Mouse (Mus musculus): ENCODE results near the gene Wee2.
A peak's percentile ranks its signal among the peaks of the same experiment; 100 is the strongest.

The Wee2 gene

DNA sequence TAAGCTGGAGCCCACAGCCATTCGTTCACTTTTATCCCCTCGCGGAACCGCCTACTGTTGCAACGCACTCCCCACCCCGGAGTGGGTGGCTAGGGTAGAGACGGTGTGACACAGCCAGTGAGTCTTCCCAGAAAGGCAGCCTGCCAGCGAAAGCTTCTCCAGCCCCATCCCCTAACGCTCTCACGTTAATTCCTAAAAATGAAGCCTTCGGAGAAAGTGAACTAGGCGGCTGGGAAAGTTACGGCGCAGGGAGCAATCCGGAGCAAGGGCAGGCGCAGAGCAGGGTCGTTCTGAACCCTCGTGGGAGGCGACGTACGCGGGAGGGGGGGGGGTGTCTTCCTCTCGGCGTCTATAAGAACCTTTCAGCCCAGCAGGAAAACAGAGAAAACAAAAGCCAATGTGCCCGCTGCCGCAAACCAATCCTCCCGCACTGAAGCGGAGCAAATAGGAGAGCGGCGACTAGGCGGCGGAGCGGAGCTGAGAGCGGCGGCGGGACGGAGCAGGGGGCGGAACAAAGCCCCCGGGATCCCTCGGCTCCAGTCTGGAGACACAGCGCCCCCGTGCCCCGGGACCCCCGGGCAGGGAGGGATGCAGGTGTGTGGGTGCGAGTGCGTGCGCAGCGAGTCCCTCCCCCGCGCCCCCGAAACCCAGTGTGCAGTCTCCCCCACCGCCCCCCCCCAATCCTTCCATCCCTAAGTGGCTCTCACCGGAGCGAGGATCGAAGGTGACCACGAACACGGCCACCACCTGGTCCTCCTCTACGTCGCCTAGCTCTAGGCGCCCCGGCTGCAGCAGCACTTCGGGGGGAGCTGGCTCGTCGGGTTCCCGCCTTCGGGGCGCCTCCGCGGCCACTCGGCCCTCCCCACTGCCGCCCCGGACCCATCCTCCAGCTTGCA, 3.5 kb upstream of the Wee2 start:
- DNase-seq (ENCODE audit: low read depth, low spot score): peak; percentile 73

DNA sequence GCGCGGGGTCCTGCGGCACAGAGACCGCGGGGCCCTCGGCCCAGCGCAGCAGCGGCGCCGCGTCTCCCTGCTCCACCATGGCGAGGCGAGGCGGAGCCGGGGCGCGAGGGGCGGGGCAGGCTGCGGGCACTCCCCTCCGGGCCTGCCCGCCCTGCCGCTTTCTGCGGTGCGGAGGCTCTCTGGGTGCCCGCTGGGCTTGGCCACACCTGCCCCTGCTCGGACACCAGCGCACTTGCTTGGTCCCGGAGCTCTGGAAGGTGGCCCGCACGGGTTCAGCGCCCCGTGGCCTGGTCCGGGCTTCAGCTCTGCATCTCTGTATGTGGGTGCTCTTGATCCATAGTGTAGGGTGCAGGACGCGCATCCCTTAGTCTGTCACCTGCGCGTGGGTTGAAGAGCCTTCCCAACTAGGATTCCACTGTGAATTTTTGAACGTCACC, 2.8 kb upstream of the Wee2 start, which contains the start of gene E330009J07Rik:
TSS of gene E330009J07Rik (minus strand) at position 89 of the 437 bp plus-strand sequence.
- peak; percentile 79 for DNase-seq (ENCODE audit: low read depth, low spot score)

DNA sequence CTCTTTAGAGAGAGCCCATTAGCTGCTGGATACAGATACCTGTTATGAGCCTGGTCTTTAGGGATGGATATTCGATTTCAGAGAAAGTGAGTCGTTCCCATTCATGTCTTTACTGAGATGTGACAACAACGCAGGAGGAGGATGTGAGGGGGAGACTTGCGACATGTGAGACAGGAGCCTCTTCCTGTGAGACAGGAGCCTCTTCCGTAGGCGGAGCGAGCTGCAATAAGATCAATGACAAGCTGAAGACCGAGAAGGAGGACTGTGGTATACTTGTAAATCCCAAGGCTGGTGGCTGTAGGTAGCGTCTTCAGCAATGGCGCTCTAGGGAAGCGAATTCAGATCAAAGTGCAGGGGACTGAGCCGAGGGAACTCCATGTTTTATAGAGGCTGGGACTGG, 843 bp downstream of the Wee2 start:
- DNase-seq (ENCODE audit: low read depth, low spot score): no peak

DNA sequence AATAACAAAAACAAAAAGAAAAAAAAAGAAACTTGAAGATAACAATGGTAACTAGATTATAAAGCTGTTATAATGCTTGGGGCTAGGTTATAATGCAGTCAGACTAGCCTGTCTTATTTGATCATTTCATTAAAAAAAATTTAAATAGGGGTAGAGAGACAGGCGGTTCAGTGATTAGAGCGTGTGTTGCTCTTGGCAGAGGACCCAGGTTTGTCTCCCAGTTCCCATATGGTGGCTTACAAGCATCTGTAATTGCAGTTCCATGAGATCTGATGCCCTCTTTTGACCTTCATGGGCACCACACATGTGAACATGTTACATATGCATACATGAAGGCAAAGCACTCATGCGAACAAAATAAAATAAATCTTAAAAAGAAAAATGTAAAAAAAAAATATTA, 2.4 kb downstream of the Wee2 start:
- no peak for DNase-seq (ENCODE audit: low read depth, low spot score)

DNA sequence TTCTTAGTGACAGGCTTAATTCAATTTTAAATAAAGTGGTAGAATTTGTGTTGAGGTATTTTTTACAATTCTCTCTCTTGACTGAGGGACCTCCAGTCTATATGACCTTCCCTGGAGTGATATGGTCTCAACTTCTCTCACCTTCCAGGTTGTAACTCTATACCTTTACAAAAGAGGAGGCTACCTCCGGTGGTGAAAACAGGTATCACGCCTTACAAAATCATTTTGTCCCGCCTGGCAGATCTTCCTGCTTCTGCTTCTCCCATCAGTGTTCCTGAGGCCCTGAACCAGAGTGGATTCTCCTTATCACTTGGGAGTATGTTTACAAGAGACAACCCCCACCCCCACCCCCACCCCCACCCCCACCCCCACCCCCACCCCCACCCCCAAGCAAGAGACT, 2.9 kb downstream of the Wee2 start:
- DNase-seq (ENCODE audit: low read depth, low spot score): no peak

DNA sequence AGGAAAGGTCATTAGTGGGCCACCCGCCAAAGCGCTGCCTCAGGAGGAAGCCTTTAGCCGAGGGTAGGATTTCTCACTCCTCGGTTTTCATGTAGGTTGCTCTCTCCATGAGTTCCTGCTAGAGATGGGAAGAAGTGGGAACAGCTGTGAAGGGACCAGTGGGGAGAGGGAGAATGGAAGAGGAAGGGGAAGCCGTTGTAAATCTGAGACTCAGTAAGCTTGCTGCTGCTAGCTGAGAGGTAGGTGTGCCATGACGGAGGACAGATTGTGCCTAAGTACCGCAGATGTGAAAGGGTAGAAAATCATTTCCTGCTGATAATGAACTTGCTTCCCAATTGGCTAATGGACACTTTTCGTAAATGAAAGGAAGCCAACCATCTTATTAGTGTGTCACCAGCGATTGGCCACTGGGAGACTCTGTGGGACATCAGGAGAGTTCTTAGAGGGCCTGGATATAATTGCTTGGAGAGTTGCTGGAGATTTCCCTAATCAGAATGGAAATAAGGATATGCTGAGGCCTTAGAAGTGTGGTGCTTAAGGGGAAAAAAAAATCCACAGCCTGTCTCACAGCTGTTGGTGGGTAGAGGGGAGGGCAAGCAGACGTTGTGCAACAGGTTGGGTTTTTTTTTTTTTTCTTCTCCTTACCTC, 4.5 kb downstream of the Wee2 start:
- no peak for DNase-seq (ENCODE audit: low read depth, low spot score)

DNA sequence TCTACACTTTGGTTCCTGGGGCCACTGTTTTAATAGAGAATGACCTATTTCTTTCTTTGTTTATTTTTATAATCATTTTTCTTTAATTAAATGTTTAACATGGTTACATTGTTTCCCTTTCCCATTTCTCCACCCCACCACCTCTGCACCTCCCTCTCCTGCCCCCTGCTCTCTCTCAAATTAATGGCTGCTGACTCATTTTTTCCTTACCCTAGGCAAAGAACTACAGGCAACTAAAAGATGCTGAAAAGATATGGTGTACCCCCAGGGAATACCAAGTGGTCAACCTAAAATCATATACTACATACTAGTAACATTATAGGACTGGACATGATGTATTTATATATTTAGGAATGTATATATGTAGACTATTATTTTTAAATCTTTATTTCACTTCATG, 9.7 kb downstream of the Wee2 start:
- no peak for DNase-seq (ENCODE audit: low read depth, low spot score)

DNA sequence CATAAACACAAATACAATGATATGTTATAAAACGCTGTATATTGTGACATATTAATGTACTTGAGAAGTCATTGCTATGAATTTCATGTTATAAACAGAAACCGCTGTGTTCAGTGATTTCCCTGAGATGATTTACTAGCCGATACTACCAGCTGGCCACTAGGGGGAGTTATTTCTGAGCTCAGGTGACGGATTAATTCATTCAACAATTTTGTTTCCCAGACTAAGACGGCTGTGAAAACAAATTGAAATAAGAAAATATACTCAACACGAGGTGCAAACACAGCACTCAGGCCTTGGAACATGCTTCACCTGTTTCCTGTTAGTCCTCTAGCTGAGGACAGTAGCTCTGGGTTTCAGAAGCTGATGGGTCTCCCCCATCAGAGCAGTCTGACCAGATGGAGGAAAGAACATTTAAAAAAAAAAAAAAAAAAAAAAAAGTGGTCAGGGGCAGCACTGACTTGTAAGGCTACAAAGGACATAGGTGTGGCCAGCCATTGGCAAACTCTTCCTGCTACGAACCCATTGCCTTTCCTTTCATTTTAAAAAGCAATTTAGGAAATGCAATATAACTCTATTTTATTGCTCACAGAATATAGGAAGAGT, 15.7 kb downstream of the Wee2 start:
- DNase-seq (ENCODE audit: low read depth, low spot score): no peak

DNA sequence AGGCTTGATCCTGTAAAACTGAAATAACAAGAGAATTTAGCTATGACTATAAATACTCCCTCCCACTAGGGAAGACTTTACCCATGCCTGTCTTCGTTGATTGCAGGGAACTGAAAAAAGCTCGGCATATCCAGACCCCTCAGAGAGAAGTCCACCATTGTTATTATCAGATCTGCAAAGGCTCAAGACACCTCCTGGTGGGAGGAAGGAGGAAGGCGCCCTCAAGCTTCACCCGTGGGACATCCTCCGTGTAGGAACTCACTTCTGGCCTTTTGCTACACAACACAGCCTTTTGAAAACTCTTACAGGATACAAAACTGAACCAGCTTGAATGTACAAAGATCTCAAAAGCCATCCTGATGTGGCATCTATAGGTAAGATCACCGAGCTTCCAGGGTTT, 26.8 kb downstream of the Wee2 start:
- DNase-seq (ENCODE audit: low read depth, low spot score): no peak

DNA sequence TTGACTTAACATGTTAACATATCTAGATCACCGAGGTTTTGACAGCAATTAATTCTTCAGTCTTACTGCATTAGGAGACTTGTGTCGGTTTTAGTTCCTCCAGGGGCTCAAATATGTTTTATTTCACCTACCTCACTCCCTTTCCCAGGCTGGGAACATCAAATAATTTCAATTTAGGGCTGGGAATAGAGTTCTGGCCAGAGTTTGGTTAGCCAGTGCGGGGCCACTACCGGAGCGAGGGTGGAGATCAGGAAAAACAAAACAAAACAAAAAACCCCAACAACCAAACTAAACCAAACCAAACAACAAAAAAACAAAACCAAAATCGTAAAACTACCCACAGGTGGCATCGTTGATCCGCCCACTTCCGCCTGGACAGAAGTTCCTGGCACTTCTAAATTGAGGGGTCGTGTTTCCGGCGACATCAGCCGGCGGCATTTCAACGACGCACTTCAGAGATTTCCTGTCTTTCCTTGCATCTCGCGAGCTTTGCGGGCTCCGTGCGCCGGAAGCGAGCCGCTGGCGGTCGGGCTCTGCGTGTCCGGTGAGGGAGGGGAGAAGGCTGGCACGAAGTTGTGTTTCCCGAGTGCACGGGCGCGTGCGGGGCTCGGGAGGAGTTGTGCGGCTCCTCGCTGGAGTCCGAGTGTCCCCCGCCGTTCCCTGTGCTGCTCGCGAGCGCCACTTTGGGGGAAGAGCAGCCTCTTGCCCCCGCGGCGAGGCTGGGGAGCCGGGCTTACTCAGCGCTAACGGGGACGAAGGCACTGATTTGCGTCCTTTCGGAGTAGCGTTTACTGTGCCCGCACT, 32.2 kb downstream of the Wee2 start, which contains the start of gene Ssbp1:
TSS of gene Ssbp1 (plus strand) at position 437 of the 804 bp plus-strand sequence.
- peak; percentile 96 for DNase-seq (ENCODE audit: low read depth, low spot score)

DNA sequence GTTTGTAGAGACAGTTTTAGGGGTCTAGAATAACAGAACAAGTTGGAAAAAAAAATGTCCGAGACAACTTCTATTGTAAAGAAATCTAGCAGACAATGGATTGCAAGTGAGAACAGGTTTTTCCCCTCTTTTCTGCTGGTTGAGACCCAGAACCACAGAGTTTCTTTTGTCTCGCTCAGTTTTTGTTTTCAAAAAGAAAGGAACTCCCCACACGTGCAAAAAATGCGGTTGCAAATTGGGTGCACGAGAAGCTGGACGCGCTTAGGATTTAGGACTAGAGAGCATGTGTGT, 32.8 kb downstream of the Wee2 start:
- DNase-seq (ENCODE audit: low read depth, low spot score): no peak

DNA sequence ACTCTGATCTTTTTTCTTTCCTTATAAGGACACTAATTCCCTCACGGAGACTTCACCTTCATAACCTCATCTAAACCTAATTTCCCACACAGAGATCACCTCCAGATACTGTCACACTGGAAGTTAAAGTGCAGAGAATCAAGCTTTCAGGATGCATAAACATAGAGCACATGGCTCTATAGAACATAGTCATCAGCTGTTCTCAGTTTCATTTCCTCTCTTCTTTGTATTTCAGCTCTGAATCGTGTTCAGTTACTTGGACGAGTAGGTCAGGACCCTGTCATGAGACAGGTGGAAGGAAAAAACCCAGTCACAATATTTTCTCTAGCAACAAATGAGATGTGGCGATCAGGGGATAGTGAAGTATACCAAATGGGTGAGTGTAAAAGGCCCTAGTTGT, 37.2 kb downstream of the Wee2 start:
- no peak for DNase-seq (ENCODE audit: low read depth, low spot score)

DNA sequence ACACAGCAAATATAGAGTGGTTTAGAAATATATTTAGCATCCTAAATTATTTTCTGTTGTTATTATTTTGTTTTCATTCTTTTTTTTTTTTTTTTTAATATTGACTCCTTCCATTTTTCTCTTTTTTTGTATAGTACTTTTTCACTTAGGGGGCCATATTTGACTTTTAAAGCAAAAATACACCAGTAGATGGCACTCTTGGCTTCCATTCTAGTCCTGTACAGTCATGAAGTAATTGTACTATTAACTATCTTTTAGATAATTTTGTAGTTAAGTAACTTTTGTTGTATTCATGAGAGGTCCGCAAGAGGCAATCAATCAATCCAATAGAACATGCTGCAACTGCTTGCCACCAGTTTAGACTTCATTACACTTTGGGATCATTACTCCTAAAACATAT, 40.8 kb downstream of the Wee2 start:
- DNase-seq (ENCODE audit: low read depth, low spot score): peak; percentile 6

DNA sequence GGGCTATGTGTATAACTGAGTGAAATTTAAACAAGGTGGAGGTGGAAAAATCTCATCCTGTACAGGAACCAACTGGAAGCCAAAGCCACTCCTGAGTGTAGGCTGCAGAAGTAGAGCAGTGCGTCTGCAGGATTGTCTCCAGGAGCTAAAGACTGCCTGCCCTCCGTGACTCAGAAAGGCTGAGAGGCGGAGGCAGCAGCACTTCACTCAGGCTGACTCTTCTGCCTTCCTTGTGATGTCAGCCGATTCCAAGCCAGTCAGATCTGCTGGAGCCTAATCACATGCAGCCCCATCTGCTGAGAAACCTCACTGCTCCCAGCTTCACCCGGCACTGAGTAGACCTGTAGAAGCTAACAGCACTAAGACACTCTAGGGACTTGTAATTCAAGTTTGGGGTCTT, 43.4 kb downstream of the Wee2 start:
- peak; percentile 28 for DNase-seq (ENCODE audit: low read depth, low spot score)

DNA sequence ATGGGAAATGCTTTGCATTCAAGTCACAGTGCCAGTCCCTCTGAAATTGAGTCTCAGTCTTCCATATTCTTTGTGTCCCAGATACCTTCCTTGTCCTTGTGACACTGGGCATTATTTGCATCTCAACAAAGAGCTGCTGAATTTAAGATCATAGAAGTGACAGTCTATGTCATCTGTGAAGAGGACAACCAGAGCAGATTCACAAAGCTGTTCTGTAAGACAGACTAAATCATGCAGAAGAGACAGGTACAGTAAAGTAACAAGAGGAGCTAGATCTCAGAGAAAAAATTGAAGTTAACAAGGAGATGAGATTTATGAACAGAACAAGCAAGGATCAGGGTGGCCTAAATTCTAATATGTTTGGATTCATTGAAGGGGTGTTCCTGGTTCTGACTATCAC, 52.0 kb downstream of the Wee2 start, which contains the start of gene Tas2r137:
TSS of gene Tas2r137 (plus strand) at position 301 of the 400 bp plus-strand sequence.
- DNase-seq (ENCODE audit: low read depth, low spot score): no peak

DNA sequence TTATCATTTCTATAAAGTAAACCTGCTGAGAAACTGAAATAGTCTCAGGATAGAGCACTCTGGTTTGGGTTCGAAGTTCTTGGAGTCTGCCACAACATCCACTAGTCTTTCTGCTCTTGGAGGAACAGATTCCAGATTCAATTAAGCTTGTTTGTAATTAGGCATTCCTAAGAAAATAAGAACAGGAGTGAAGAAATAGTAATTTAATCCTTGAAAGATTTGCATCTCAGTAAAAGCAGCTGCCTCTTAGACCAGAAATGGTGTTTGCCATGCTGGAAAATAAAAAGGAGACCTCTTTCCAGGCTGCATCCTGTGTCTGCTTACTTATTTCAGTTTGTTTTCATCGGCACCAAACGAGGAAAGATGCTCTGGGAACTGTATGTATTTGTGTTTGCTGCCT, 54.3 kb downstream of the Wee2 start, which contains the start of gene Tas2r108:
TSS of gene Tas2r108 (plus strand) at position 301 of the 400 bp plus-strand sequence.
- DNase-seq (ENCODE audit: low read depth, low spot score): no peak

Data from telencephalon, adult 2 months (tissue).